Mouse (Mus musculus): ENCODE results near the gene Hoxb2. TPM values are rescaled to one million over a fixed set of nuclear protein-coding genes. Genes with fewer than 3 reads are reported as not detected.
A peak's percentile ranks its signal among the peaks of the same experiment; 100 is the strongest.

The Hoxb2 gene
- polyA plus RNA-seq, 1 experiment from 2014 or later = 7.5 TPM

DNA sequence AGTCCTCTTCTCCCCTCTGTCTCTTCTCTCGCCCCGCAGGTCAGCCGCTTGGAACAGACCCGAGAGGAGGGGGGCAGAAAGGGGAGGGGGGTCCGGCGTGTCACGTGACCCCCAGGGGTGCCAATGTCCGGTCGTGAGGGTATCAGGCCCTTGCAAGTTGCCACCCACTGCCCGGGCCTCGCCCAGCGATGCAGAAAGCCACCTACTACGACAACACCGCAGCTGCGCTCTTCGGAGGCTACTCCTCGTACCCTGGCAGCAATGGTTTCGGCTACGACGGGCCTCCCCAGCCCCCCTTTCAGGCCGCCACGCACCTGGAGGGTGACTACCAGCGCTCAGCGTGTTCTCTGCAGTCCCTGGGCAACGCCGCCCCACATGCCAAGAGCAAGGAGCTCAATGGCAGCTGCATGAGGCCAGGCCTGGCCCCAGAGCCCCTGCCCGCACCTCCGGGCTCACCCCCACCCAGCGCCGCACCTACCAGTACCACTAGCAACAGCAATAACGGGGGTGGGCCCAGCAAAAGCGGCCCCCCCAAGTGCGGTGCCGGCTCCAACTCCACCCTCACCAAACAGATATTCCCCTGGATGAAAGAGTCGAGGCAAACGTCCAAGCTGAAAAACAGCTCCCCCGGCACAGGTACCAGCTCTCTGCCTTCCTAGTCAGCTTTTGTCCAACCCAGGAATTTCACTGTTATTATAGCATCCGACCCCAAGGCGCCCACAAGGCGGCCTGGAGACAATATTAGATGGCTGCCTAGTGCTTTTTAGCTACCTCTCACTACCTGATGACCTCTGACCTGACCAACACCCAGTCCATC lies 6.1 kb upstream of the Hoxb2 start:
- no peak for DNase-seq (ENCODE audit: low spot score)
- H3K9ac ChIP-seq (ENCODE audit: low read depth, low read length) = peak overlapping the region; percentile 30; the same call in 1 of the 2 replicates

DNA sequence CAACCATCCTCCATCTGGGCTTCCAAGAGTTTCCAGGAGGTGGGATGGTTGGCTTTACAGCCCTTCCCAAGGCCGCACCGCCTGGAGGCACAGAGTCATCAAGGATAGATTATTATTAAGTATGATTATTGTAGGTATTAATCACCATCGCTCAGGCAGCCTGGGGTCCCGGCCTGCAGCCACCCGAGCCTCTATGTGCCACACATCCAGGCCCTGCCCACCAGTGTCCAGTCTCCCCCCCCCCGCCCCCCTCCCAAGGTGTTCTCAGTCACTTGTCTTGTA lies 5.5 kb upstream of the Hoxb2 start:
- 3% methylated on average over 6 of the region's 6 CpGs for WGBS
- Histone ChIP-seq H3K9ac (ENCODE audit: low read depth, low read length) (no peak overlapping the region), H3K9me3 (ENCODE audit: control insufficient read depth, low read length) (no peaks in the 10 kb centered on the region), H3K4me2 (ENCODE audit: low read depth, low read length) (no peak overlapping the region; the same call in 1 of the 2 replicates), H3K27me3 (replicated peaks; ENCODE audit: control insufficient read depth, insufficient read depth, low read length) (peaks cover 96% of the 10 kb centered on the region), H3K4me1 (ENCODE audit: control insufficient read depth, insufficient read depth, low read length) (no peaks in the 10 kb centered on the region), H3K27ac (replicated peaks; ENCODE audit: low read depth, low read length) (no peak overlapping the region), H3K36me3 (ENCODE audit: control insufficient read depth, insufficient read depth, low read length) (no peaks in the 10 kb centered on the region), H3K4me3 (ENCODE audit: low read depth, low read length) (peak overlapping the region; percentile 24; the same call in 1 of the 2 replicates)
- ATAC-seq (ENCODE audit: low read depth) = no peak
- DNase-seq (ENCODE audit: low spot score) = no peak

More for the DNA sequence above, 6.1 kb upstream of the Hoxb2 start:
- Histone ChIP-seq H3K27ac (replicated peaks; ENCODE audit: low read depth, low read length) (no peak overlapping the region; the same call in 1 of the 2 replicates), H3K4me2 (ENCODE audit: low read depth, low read length) (peak overlapping the region; percentile 18; the same call in 1 of the 2 replicates), H3K36me3 (ENCODE audit: control insufficient read depth, insufficient read depth, low read length) (no peaks in the 10 kb centered on the region), H3K4me1 (ENCODE audit: control insufficient read depth, insufficient read depth, low read length) (no peaks in the 10 kb centered on the region), H3K9me3 (ENCODE audit: control insufficient read depth, low read length) (no peaks in the 10 kb centered on the region), H3K27me3 (replicated peaks; ENCODE audit: control insufficient read depth, insufficient read depth, low read length) (peaks cover 96% of the 10 kb centered on the region), H3K4me3 (ENCODE audit: low read depth, low read length) (no peak overlapping the region)
- 4% methylated on average over 27 of the region's 40 CpGs for WGBS
- ATAC-seq (ENCODE audit: low read depth) = no peak

- no peaks in the 10 kb centered on the region for H3K4me1 ChIP-seq (ENCODE audit: control insufficient read depth, insufficient read depth, low read length)
- H3K4me3 ChIP-seq (ENCODE audit: low read depth, low read length) = peak overlapping the region; percentile 24
- no peak for ATAC-seq (ENCODE audit: low read depth)
- H3K4me2 ChIP-seq (ENCODE audit: low read depth, low read length) = peak overlapping the region; percentile 47; the same call in 1 of the 2 replicates
- H3K9ac ChIP-seq (ENCODE audit: low read depth, low read length) = peak overlapping the region; percentile 42
- peaks cover 96% of the 10 kb centered on the region for H3K27me3 ChIP-seq (replicated peaks; ENCODE audit: control insufficient read depth, insufficient read depth, low read length)
- DNase-seq (ENCODE audit: low spot score) = no peak
- no peaks in the 10 kb centered on the region for H3K36me3 ChIP-seq (ENCODE audit: control insufficient read depth, insufficient read depth, low read length)
- 3% methylated on average over 23 of the region's 56 CpGs for WGBS
- H3K27ac ChIP-seq (replicated peaks; ENCODE audit: low read depth, low read length) = no peak overlapping the region; the same call in 1 of the 2 replicates
- no peaks in the 10 kb centered on the region for H3K9me3 ChIP-seq (ENCODE audit: control insufficient read depth, low read length)
Observed at GRCm38 (mm10) chr11:96345220-96345892, 5.0 kb upstream of the Hoxb2 start.

DNA sequence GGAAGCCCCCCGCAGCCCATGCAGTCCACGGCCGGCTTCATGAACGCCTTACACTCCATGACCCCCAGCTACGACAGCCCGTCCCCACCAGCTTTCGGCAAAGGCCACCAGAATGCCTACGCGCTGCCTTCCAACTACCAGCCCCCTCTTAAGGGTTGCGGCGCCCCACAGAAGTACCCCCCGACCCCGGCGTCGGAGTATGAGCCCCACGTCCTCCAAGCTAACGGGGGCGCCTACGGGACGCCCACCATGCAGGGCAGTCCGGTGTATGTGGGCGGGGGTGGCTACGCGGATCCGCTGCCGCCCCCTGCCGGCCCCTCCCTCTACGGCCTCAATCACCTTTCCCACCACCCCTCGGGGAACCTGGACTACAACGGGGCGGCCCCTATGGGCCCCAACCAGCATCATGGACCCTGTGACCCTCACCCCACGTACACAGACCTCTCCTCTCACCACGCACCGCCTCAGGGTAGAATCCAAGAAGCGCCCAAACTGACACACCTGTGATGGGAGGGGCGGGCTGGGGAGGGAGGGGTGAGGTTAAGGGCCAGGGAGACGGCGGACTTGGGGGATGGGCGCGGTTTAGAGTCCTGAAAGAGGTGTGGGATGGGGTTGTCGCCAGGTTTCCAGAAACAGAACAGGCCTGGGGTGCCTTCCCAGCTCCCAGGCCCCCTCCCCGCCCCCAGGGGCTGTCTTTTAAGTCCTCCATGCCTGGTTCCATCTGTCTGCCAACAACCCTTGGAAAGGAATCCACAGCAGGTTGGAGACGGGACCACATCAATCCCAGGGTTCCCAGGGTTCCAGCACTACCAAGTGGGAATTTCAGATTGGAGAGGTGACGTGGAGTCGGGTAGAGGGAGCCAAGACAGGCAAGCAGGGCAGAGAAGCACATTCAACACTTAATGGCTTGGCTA lies 4.2 kb upstream of the Hoxb2 start:
- Histone ChIP-seq H3K4me1 (ENCODE audit: control insufficient read depth, insufficient read depth, low read length) (no peaks in the 10 kb centered on the region), H3K9me3 (ENCODE audit: control insufficient read depth, low read length) (no peaks in the 10 kb centered on the region), H3K27ac (replicated peaks; ENCODE audit: low read depth, low read length) (no peak overlapping the region; the same call in 1 of the 2 replicates), H3K4me2 (ENCODE audit: low read depth, low read length) (peak overlapping the region; percentile 47; the same call in 1 of the 2 replicates), H3K9ac (ENCODE audit: low read depth, low read length) (peak overlapping the region; percentile 1; the same call in 1 of the 2 replicates), H3K36me3 (ENCODE audit: control insufficient read depth, insufficient read depth, low read length) (no peaks in the 10 kb centered on the region), H3K4me3 (ENCODE audit: low read depth, low read length) (peak overlapping the region; percentile 24), H3K27me3 (replicated peaks; ENCODE audit: control insufficient read depth, insufficient read depth, low read length) (peaks cover 96% of the 10 kb centered on the region)
- ATAC-seq (ENCODE audit: low read depth) = no peak
- 4% methylated on average over 34 of the region's 45 CpGs for WGBS
- no peak for DNase-seq (ENCODE audit: low spot score)

DNA sequence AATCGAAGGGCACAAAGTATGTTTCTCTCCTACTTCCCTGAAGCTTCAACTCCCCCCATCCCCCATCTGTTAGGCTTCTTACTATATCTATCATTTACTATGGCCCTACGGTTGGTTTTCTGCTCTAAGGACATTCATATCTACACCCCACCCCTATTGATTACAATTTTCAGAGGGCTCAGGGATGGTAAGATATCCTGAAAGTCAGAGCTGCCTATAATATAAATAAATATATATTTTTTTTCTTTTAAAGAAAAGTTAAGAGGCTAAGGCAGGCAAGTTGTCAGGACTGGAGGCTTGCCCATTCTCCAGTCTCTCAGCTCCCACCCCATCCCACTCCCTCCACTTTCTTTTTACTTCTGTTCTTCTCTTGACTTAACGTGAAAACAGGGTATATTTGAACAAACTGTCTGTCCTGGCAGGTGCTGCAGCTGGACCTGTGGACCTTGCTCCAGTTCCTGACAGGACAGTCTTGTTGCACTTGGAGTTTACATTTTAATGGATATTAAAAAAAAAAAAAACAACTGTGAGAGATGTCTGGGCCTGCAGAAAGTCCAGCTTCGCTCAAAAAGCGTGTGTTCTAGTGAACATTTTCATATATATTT lies 3.3 kb upstream of the Hoxb2 start:
- Histone ChIP-seq H3K9ac (ENCODE audit: low read depth, low read length) (no peak overlapping the region), H3K4me3 (ENCODE audit: low read depth, low read length) (no peak overlapping the region), H3K4me1 (ENCODE audit: control insufficient read depth, insufficient read depth, low read length) (no peaks in the 10 kb centered on the region), H3K36me3 (ENCODE audit: control insufficient read depth, insufficient read depth, low read length) (no peaks in the 10 kb centered on the region), H3K9me3 (ENCODE audit: control insufficient read depth, low read length) (no peaks in the 10 kb centered on the region), H3K27me3 (replicated peaks; ENCODE audit: control insufficient read depth, insufficient read depth, low read length) (peaks cover 97% of the 10 kb centered on the region), H3K4me2 (ENCODE audit: low read depth, low read length) (no peak overlapping the region), H3K27ac (replicated peaks; ENCODE audit: low read depth, low read length) (no peak overlapping the region)
- ATAC-seq (ENCODE audit: low read depth) (no peak), DNase-seq (ENCODE audit: low spot score) (no peak)
- WGBS = 26% methylated on average over 5 of the region's 5 CpGs

DNA sequence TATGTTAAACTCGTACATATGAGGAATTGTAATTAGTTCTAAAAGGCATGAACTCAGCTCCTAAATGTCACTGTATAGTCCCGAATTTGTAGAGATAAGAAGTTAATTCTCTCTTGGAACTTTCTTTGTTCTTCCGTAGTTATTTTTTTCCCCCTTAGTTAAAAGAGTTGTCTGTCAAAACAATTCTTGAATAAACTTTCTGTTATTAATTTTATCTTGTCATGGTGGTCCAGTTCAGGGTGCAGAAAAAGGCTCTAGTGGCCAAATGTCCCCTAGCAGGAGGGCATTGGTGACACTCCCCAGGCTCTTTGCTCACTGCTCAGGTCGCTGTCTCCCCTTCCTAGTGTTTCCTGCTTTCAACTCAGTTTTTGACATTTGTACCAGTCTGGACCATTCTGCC lies 2.6 kb upstream of the Hoxb2 start:
- Histone ChIP-seq H3K4me3 (ENCODE audit: low read depth, low read length) (no peak overlapping the region), H3K4me2 (ENCODE audit: low read depth, low read length) (no peak overlapping the region; the same call in 1 of the 2 replicates), H3K36me3 (ENCODE audit: control insufficient read depth, insufficient read depth, low read length) (no peaks in the 10 kb centered on the region), H3K27ac (replicated peaks; ENCODE audit: low read depth, low read length) (no peak overlapping the region; the same call in 1 of the 2 replicates), H3K9ac (ENCODE audit: low read depth, low read length) (no peak overlapping the region), H3K9me3 (ENCODE audit: control insufficient read depth, low read length) (no peaks in the 10 kb centered on the region), H3K4me1 (ENCODE audit: control insufficient read depth, insufficient read depth, low read length) (no peaks in the 10 kb centered on the region), H3K27me3 (replicated peaks; ENCODE audit: control insufficient read depth, insufficient read depth, low read length) (peaks cover 96% of the 10 kb centered on the region)
- WGBS = 13% methylated on average over 4 of the region's 4 CpGs
- ATAC-seq (ENCODE audit: low read depth) (no peak), DNase-seq (ENCODE audit: low spot score) (no peak)

DNA sequence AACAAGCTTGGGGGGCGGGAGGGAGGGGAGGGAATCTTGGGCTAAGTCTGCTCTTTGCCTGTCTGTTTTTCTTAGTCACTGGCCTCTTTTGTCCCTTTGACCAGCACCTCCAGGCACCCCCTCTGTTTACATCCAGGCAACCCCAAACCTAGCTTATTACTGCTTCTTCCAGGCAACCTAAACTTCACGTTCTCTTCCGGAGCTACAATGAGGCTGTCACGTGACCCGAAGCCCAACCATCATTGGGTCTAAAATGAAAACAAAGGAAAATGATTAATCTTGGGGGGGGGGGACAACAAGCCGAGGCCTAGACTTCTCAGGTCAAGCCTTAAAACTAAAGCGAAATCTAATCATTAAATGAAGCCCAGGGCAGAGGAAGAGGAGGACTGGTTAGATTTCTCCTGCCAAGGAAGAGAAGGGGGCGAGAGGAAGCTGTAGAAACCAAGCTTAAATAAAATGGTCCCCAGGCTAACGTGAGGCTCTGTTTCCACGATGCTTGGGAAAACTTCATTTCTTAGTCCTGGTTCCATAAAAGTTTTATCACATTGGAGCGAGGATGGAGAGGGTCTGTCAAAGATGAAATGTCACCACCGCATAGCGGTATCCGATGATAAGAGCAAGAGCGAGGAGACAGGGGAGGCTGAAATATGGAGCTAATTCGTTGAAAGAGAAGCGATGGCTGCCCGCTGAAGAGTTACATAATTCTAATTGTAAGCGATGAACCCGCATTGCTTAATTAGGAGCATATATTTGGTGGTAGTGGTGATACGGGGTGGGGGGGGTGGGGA lies 2.0 kb upstream of the Hoxb2 start:
- ATAC-seq (ENCODE audit: low read depth) (no peak), DNase-seq (ENCODE audit: low spot score) (no peak)
- Histone ChIP-seq H3K4me1 (ENCODE audit: control insufficient read depth, insufficient read depth, low read length) (no peaks in the 10 kb centered on the region), H3K27me3 (replicated peaks; ENCODE audit: control insufficient read depth, insufficient read depth, low read length) (peaks cover 96% of the 10 kb centered on the region), H3K36me3 (ENCODE audit: control insufficient read depth, insufficient read depth, low read length) (no peaks in the 10 kb centered on the region), H3K9me3 (ENCODE audit: control insufficient read depth, low read length) (no peaks in the 10 kb centered on the region), H3K4me3 (ENCODE audit: low read depth, low read length) (no peak overlapping the region), H3K4me2 (ENCODE audit: low read depth, low read length) (no peak overlapping the region; the same call in 1 of the 2 replicates), H3K27ac (replicated peaks; ENCODE audit: low read depth, low read length) (no peak overlapping the region; the same call in 1 of the 2 replicates), H3K9ac (ENCODE audit: low read depth, low read length) (no peak overlapping the region)
- 8% methylated on average over 21 of the region's 21 CpGs for WGBS

Measured in embryonic facial prominence, embryonic 14.5 days (tissue).